Comparison of ENCODE assay signal across 16 mouse cellular contexts in genomic region chr13:34540646-34541045, GRCm38 (mm10).
DNase-seq lines count a peak whose midpoint lies in the region.
"Had no signal": no experiment of that assay in that cellular context is flagged by ENCODE, and none has a peak within 500 bp of the region (broad histone marks: within the 10 kb centered on the region; RNA-seq: fewer than 3 reads in every experiment).

No protein-coding gene starts in this region.

- DNase-seq in urinary bladder, adult 18-20 months (ENCODE audit: low spot score in 2 of 2), result peak; percentile 11 to 39
- no peak for DNase-seq in urinary bladder, adult 2 months (ENCODE audit: low spot score)
- DNase-seq in 3134 (ENCODE audit: extremely low read depth, insufficient read length, low spot score) (peak; percentile 30), NIH3T3 (ENCODE audit: low read depth) (peak; percentile 68), MN1 (ENCODE audit: low spot score) (no peak)
- peak; percentile 10 to 36 for DNase-seq in urinary bladder, postnatal 36 days (ENCODE audit: low spot score in 2 of 2)
- no peak for DNase-seq in kidney, postnatal 36 days
- DNase-seq: adrenal gland, postnatal 10 days; adrenal gland, postnatal 36 days; cerebellum, adult 18-20 months; cerebellum, adult 9-10 months; cerebellum, postnatal 14 days; gastrocnemius, postnatal 25 days; heart, adult 2 months; heart, postnatal 14 days; heart, postnatal 4 days had no signal

Comparison
In these comparisons a context has a peak if more than half of its experiments do, and no peak if none do; other contexts are left out.
1. DNase-seq: peak in urinary bladder, adult 18-20 months (2 of 2), 3134 (single experiment), NIH3T3 (single experiment) and urinary bladder, postnatal 36 days (2 of 2); none in urinary bladder, adult 2 months (single experiment), MN1 (single experiment) and kidney, postnatal 36 days (0 of 2).